ENCODE assay signal across 9 mouse cellular contexts in the genomic region with DNA sequence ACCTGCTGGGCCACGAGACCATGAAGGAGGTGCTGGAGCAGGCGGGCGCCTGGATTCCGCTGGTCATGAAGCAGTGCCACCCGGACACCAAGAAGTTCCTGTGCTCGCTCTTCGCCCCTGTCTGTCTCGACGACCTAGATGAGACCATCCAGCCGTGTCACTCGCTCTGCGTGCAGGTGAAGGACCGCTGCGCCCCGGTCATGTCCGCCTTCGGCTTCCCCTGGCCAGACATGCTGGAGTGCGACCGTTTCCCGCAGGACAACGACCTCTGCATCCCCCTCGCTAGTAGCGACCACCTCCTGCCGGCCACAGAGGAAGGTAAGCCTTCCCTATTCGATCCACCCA. TPM values are rescaled to one million over a fixed set of nuclear protein-coding genes. Genes with fewer than 3 reads are reported as not detected.
DNase-seq lines count a peak whose midpoint lies in the region; ATAC-seq lines count a peak whose summit lies in the region.
"Had no signal": no experiment of that assay in that cellular context is flagged by ENCODE, and none has a peak within 500 bp of the region (broad histone marks: within the 10 kb centered on the region; RNA-seq: fewer than 3 reads in every experiment).

No protein-coding gene starts in this region.

- peak; percentile 41 for DNase-seq in kidney, postnatal 10 days
- no peak for DNase-seq in kidney, adult 11 months
- no peak for DNase-seq in retina, postnatal 1 day
- no peak for DNase-seq in left cerebral cortex, postnatal 4 days

- no peaks in the 10 kb centered on the region for H3K9me3 ChIP-seq in embryonic facial prominence, embryonic 15.5 days (replicated peaks)
- no peaks in the 10 kb centered on the region for H3K9me3 ChIP-seq in intestine, embryonic 16.5 days (ENCODE audit: control insufficient read depth, low read length)
- H3K9me3 ChIP-seq in neural tube, embryonic 12.5 days = no peaks in the 10 kb centered on the region

- peak overlapping the region; percentile 91 for H3K4me2 ChIP-seq in embryonic facial prominence, embryonic 15.5 days (replicated peaks)
- peak overlapping the region; percentile 99 for H3K4me2 ChIP-seq in intestine, embryonic 16.5 days (ENCODE audit: low read depth, low read length)
- H3K4me2 ChIP-seq in neural tube, embryonic 12.5 days (replicated peaks) = peak overlapping the region; percentile 85

- peaks cover 39% of the 10 kb centered on the region for H3K4me1 ChIP-seq in embryonic facial prominence, embryonic 15.5 days
- peaks cover 17% of the 10 kb centered on the region for H3K4me1 ChIP-seq in intestine, embryonic 16.5 days (ENCODE audit: control insufficient read depth, insufficient read depth, low read length)
- H3K4me1 ChIP-seq in neural tube, embryonic 12.5 days = peaks cover 39% of the 10 kb centered on the region

- H3K27ac ChIP-seq in embryonic facial prominence, embryonic 15.5 days (replicated peaks) = peak overlapping the region; percentile 82
- no peak overlapping the region for H3K27ac ChIP-seq in intestine, embryonic 16.5 days (ENCODE audit: low read length)
- H3K27ac ChIP-seq in neural tube, embryonic 12.5 days = no peak overlapping the region

- H3K36me3 ChIP-seq in embryonic facial prominence, embryonic 15.5 days = peaks cover 16% of the 10 kb centered on the region
- H3K36me3 ChIP-seq in intestine, embryonic 16.5 days (ENCODE audit: control insufficient read depth, insufficient read depth, low read length) = no peaks in the 10 kb centered on the region
- H3K36me3 ChIP-seq in neural tube, embryonic 12.5 days = peaks cover 13% of the 10 kb centered on the region

- no peak for ATAC-seq in embryonic facial prominence, embryonic 15.5 days (ENCODE audit: insufficient number of reproducible peaks, low FRiP score, low TSS enrichment, low read depth)
- no peak for ATAC-seq in intestine, embryonic 16.5 days
- ATAC-seq in neural tube, embryonic 12.5 days (ENCODE audit: low FRiP score, low read depth) = peak; percentile 11; the same call in 1 of the 2 replicates
- no peak for ATAC-seq in megakaryocyte progenitor cell, adult 5-6 weeks (replicated peaks; ENCODE audit: poor library complexity)

- peak overlapping the region; percentile 57 for H3K4me3 ChIP-seq in embryonic facial prominence, embryonic 15.5 days (replicated peaks)
- peak overlapping the region; percentile 63 for H3K4me3 ChIP-seq in intestine, embryonic 16.5 days (ENCODE audit: low read length)
- peak overlapping the region; percentile 61 for H3K4me3 ChIP-seq in neural tube, embryonic 12.5 days

- H3K9ac ChIP-seq in embryonic facial prominence, embryonic 15.5 days = peak overlapping the region; percentile 62
- peak overlapping the region; percentile 68 for H3K9ac ChIP-seq in intestine, embryonic 16.5 days (ENCODE audit: low read depth, low read length)
- H3K9ac ChIP-seq in neural tube, embryonic 12.5 days = peak overlapping the region; percentile 81

- no peaks in the 10 kb centered on the region for H3K27me3 ChIP-seq in embryonic facial prominence, embryonic 15.5 days
- H3K27me3 ChIP-seq in intestine, embryonic 16.5 days (replicated peaks; ENCODE audit: control insufficient read depth, insufficient read depth, low read length) = peaks cover 9% of the 10 kb centered on the region
- 0 out of 2 replicates have a peak, but pooled peaks cover 7% of the 10 kb centered on the region for H3K27me3 ChIP-seq in neural tube, embryonic 12.5 days (replicated peaks)

- 2% methylated on average over 25 of the region's 25 CpGs for WGBS in embryonic facial prominence, embryonic 15.5 days
- WGBS in intestine, embryonic 16.5 days = 1% methylated on average over 25 of the region's 25 CpGs
- under 1% methylated on average over 25 of the region's 25 CpGs for WGBS in neural tube, embryonic 12.5 days

- intact Hi-C loops in left cerebral cortex, postnatal 4 days (cut with DNase I) = no loop called here

RNA-seq across cellular contexts. Expression of gene Sfrp2, which starts 0.6 kb away (rescaled TPM):
- 594 and 676 TPM in 2 replicates for polyA plus RNA-seq in embryonic facial prominence, embryonic 15.5 days (2015; fragmentation: Nextera tagmentation; extraction: Ambion mirVana)
- 56.2 and 58.9 TPM in 2 replicates for polyA plus RNA-seq in intestine, embryonic 16.5 days (2015; fragmentation: Nextera tagmentation; extraction: Ambion mirVana)
- 116 and 133 TPM in 2 replicates for polyA plus RNA-seq in neural tube, embryonic 12.5 days (2016; fragmentation: Nextera tagmentation; extraction: Ambion mirVana)
- not detected in 2 replicates for total RNA-seq in megakaryocyte progenitor cell, adult 5-6 weeks (2015)
- total RNA-seq in megakaryocyte progenitor cell, adult 5-6 weeks (2017) = not detected in 2 replicates
- total RNA-seq in left cerebral cortex, postnatal 4 days (2021) = 10 to 100 TPM; 12.7 to 14.1 TPM
- total RNA-seq: common myeloid progenitor, adult 5-6 weeks had no signal
